In the genomic region with DNA sequence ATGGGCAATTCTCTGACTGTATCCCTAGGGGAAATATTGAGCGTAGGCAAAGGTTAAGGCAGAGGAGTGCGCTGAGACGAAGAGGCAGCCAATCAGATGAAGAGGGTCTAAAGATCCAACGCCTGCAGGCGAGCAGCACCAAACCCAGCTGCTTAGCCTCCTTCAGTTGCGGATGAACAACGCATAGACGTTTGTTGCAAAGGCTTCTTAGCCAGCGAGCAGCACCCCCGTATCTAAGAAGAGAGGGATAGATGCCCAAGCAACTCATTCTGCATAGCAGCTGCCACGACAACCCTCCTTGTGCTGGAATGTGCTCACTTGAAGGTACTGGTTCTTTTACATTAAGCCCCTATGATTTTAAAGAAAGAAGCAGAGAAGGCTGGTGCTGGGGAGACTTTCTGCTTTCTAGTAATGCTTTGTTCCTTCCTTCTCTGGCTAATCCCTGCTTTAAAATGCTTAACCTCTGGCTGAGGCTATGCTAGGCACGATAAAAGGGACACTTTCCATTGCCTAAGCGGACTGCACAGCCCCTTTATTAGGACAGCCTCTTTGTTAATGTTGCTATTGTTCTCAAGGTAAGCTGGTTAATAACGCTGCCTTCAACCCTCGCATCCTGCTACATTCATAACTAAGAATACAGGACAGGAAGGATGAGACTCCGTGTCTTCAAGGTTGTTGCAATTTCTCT, we compare ENCODE assay signal across 10 mouse cellular contexts. TPM values are rescaled to one million over a fixed set of nuclear protein-coding genes. Genes with fewer than 3 reads are reported as not detected.
DNase-seq lines count a peak whose midpoint lies in the region; ATAC-seq and TF ChIP-seq lines count a peak whose summit lies in the region.
"Had no signal": no experiment of that assay in that cellular context is flagged by ENCODE, and none has a peak within 500 bp of the region (broad histone marks: within the 10 kb centered on the region; RNA-seq: fewer than 3 reads in every experiment).

TSS of gene Sorbs2 (plus strand) at position 155 of the 688 bp plus-strand sequence.

- no peaks in the 10 kb centered on the region for H3K27me3 ChIP-seq in kidney, postnatal 0 days (ENCODE audit: insufficient read depth, low read length)
- H3K27me3 ChIP-seq in intestine, embryonic 15.5 days (replicated peaks): no peaks in the 10 kb centered on the region
- no peaks in the 10 kb centered on the region for H3K27me3 ChIP-seq in midbrain, embryonic 12.5 days
- H3K27me3 ChIP-seq: CH12.LX had no signal

- no peaks in the 10 kb centered on the region for H3K9me3 ChIP-seq in kidney, postnatal 0 days (replicated peaks; ENCODE audit: low read length)
- H3K9me3 ChIP-seq in intestine, embryonic 15.5 days: no peaks in the 10 kb centered on the region
- no peaks in the 10 kb centered on the region for H3K9me3 ChIP-seq in midbrain, embryonic 12.5 days

- no peaks in the 10 kb centered on the region for H3K4me1 ChIP-seq in kidney, postnatal 0 days (replicated peaks; ENCODE audit: insufficient read depth, low read length)
- H3K4me1 ChIP-seq in intestine, embryonic 15.5 days (replicated peaks): 0 out of 2 replicates have a peak, but pooled peaks cover 3% of the 10 kb centered on the region
- H3K4me1 ChIP-seq in midbrain, embryonic 12.5 days: peaks cover 23% of the 10 kb centered on the region

- H3K4me3 ChIP-seq in kidney, postnatal 0 days (replicated peaks; ENCODE audit: low read depth, low read length): no peak within 1 kb of the TSS
- no peak within 1 kb of the TSS; the same call in 1 of the 2 replicates for H3K4me3 ChIP-seq in intestine, embryonic 15.5 days (replicated peaks)
- H3K4me3 ChIP-seq in midbrain, embryonic 12.5 days: peak within 1 kb of the TSS; percentile 51
- H3K4me3 ChIP-seq: erythroblast, embryonic 14.5 days had no signal

- 22% methylated on average over 16 of the region's 16 CpGs for WGBS in kidney, postnatal 0 days
- WGBS in intestine, embryonic 15.5 days: 28% methylated on average over 16 of the region's 16 CpGs
- WGBS in midbrain, embryonic 12.5 days: 4% methylated on average over 16 of the region's 16 CpGs

- H3K4me2 ChIP-seq in kidney, postnatal 0 days (ENCODE audit: low read length): peak within 1 kb of the TSS; percentile 34
- peak within 1 kb of the TSS; percentile 25; the same call in 1 of the 2 replicates for H3K4me2 ChIP-seq in intestine, embryonic 15.5 days (replicated peaks)
- H3K4me2 ChIP-seq in midbrain, embryonic 12.5 days (replicated peaks): peak within 1 kb of the TSS; percentile 55

- H3K9ac ChIP-seq in kidney, postnatal 0 days (ENCODE audit: low read depth, low read length): no peak within 1 kb of the TSS
- H3K9ac ChIP-seq in intestine, embryonic 15.5 days: no peak within 1 kb of the TSS
- peak within 1 kb of the TSS; percentile 66 for H3K9ac ChIP-seq in midbrain, embryonic 12.5 days (replicated peaks)

- intact Hi-C loops in gastrocnemius, postnatal 14 days (cut with DNase I; ENCODE audit: low total_unique reads): no loop called here

- ATAC-seq in kidney, postnatal 0 days (replicated peaks; ENCODE audit: low FRiP score, low read depth): no peak
- ATAC-seq in intestine, embryonic 15.5 days: no peak
- ATAC-seq in midbrain, embryonic 12.5 days (ENCODE audit: low FRiP score, low read depth): peak; percentile 89
- ATAC-seq in granulocyte monocyte progenitor cell, adult 5-6 weeks (replicated peaks; ENCODE audit: poor library complexity, severe bottlenecking): no peak

- peak; percentile 10 for DNase-seq in kidney, postnatal 0 days (ENCODE audit: low spot score)
- no peak for DNase-seq in kidney, postnatal 14 days
- peak; percentile 48 for DNase-seq in embryo, embryonic 11 days
- DNase-seq in gastrocnemius, postnatal 14 days: no peak
- peak; percentile 67 for DNase-seq in telencephalon, adult 2 months (ENCODE audit: low read depth, low spot score)

- TF ChIP-seq CTCF in kidney, postnatal 0 days (IDR thresholded peaks at IDR 0.05; ENCODE audit: low read depth): no peak

- no peaks in the 10 kb centered on the region for H3K36me3 ChIP-seq in kidney, postnatal 0 days (ENCODE audit: insufficient read depth, low read length)
- no peaks in the 10 kb centered on the region for H3K36me3 ChIP-seq in intestine, embryonic 15.5 days
- H3K36me3 ChIP-seq in midbrain, embryonic 12.5 days: no peaks in the 10 kb centered on the region

- no peak within 1 kb of the TSS for H3K27ac ChIP-seq in kidney, postnatal 0 days
- no peak within 1 kb of the TSS for H3K27ac ChIP-seq in intestine, embryonic 15.5 days
- H3K27ac ChIP-seq in midbrain, embryonic 12.5 days (replicated peaks): peak within 1 kb of the TSS; percentile 94

RNA-seq across cellular contexts. Expression of gene Sorbs2, which starts in this region (rescaled TPM):
- 41.6 and 45.5 TPM in 2 replicates for polyA plus RNA-seq in kidney, postnatal 0 days (2015; fragmentation: Nextera tagmentation; extraction: Ambion mirVana)
- 10 to 100 TPM; 16.9 to 17.3 TPM for total RNA-seq in gastrocnemius, postnatal 14 days (2021)
- polyA plus RNA-seq in intestine, embryonic 15.5 days (2015; fragmentation: Nextera tagmentation; extraction: Ambion mirVana): 25.3 and 25.8 TPM in 2 replicates
- polyA plus RNA-seq in midbrain, embryonic 12.5 days (2016; fragmentation: Nextera tagmentation; extraction: Ambion mirVana): 83.2 and 87.5 TPM in 2 replicates
- not detected in 2 replicates for total RNA-seq in granulocyte monocyte progenitor cell, adult 5-6 weeks (2014; fragmentation: Nextera tagmentation)
- total RNA-seq in granulocyte monocyte progenitor cell, adult 5-6 weeks (2017): not detected in 2 replicates
- total RNA-seq: CH12.LX had no signal

Comparison
In these comparisons a context has a peak if more than half of its experiments do, and no peak if none do; other contexts are left out.
1. RNA of gene Sorbs2 (total RNA-seq): 16.9 to 17.3 TPM in gastrocnemius, postnatal 14 days; not detected in granulocyte monocyte progenitor cell, adult 5-6 weeks; every median in the first group is over 10 times any median in the second.
2. DNase-seq: peak in kidney, postnatal 0 days (single experiment), embryo, embryonic 11 days (single experiment) and telencephalon, adult 2 months (single experiment); none in kidney, postnatal 14 days (single experiment) and gastrocnemius, postnatal 14 days (single experiment).
3. Peak in every context shown above with its lines, with median percentiles within 50 percentile points of each other: H3K4me2 ChIP-seq.